Mouse (Mus musculus): Measurements from ENCODE around the gene Abhd11.

GRCm38 (mm10) chr5:135021814-135022213, 12.9 kb downstream of the Abhd11 start:
- TF ChIP-seq CTCF (IDR thresholded peaks at IDR 0.05; ENCODE audit: low read depth, low read length): no peak
- TF ChIP-seq POLR2A (IDR thresholded peaks at IDR 0.05; ENCODE audit: extremely low read depth, insufficient read depth, low read length): no peak
